Mouse (Mus musculus): ENCODE measurements at regions not wholly inside any gene's neighbourhood (a gene's known extent, or its start where the extent isn't known, plus 50 kb on each side); places are given as distances from the start of the nearest gene placed in this dataset.

- TF ChIP-seq CTCF (IDR thresholded peaks at IDR 0.05; ENCODE audit: borderline replicate concordance, insufficient read depth, low read length) (no peak), POLR2A (IDR thresholded peaks at IDR 0.05; ENCODE audit: low read depth, low read length) (no peak)
These were observed 189.4 kb upstream of the Acvr2a start for GRCm38 (mm10) chr2:48624461-48624860.

All from embryonic fibroblast, embryonic 13.5 days (primary cell).